Mouse (Mus musculus) cerebellum, adult 9-10 months (tissue): ENCODE measurements around the gene Gm28036.
"Not testable (repeated sequence)": the region's sequence is repeated elsewhere in the genome, so short reads cannot be mapped to it uniquely, and the experiment has no call there.

Source experiments
- DNase-seq: peaks from one replicate; pipeline ENCODE4 v3.0.0; 2022

Gm28036 gene

DNA sequence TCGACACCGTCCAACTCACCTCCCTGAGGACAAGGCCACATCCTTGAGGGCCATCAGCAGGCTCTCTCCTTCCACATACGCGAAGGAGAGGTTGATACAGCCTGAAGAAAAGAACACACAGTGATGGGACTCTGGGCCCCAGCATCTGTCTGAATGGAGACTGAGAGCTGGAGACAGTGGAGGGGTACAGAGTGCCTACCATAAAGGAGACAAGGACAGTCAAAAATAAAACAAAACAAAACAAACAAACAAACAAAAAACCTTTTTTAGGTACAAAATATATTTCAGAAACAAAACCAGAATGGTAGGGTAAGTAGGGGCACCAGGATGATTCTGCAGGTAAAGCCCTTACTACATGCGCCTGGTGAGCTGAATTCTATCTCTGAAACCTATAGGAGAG, at the start of gene Gm28036:
Gene Gm28036, minus strand, starts transcription at position 101 of the 400 bp plus-strand sequence.
- DNase-seq = no peak

DNA sequence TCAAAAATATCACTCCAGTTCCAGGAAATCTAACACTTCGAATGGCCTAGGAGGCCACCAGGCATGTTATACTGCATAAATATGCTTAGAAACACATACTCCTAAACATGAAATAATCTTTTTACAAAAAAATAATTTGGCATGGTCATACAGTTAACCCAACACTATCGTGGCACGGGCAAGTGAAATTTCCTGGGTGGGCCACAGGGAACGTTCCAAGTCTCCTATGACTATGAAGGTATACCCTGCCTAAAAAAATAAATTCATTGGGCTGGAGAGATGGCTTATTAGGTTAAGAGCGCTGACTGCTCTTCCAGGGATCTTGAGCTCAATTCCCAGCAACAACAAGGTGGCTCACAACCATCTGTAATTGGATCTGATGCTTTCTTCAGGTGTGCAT, 39.7 kb upstream of the Gm28036 start:
- DNase-seq = no peak

DNA sequence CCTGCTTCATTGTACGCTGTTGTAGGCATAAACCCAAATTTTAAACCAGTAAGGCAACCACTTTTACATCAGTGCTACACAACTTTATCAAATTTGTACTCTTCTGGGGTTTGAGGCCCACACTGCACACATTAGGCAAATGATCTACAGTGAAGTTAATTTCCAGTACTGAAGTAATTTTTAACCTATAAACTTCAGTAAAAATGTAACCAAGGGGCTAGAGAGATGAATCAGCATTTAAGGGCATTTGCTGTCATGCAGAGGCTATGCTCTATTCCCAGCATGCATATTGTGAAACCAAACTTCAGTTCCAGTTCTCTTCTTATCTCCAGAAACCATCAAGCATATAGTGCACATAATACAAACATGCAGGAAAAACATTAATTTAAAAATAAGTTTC, 38.6 kb upstream of the Gm28036 start:
- no peak for DNase-seq

DNA sequence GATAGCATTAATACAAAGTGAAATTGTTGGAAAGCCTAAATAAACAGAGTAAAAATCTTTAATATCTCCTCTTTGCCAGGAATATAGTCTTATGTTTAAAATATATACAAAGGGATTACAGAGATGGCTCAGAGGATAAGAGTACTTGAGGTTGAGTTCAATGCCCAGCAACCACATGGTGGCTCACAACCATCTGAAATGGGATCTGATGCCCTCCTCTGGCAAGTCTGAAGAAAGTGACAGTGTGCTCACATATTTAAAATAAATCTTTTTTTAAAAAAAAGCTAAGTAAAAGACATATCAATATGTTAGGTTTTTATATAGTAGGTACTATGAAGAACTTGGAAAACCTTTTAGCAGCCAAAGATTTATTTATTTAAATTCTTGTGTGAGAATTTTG, 24.6 kb upstream of the Gm28036 start:
- DNase-seq = no peak

DNA sequence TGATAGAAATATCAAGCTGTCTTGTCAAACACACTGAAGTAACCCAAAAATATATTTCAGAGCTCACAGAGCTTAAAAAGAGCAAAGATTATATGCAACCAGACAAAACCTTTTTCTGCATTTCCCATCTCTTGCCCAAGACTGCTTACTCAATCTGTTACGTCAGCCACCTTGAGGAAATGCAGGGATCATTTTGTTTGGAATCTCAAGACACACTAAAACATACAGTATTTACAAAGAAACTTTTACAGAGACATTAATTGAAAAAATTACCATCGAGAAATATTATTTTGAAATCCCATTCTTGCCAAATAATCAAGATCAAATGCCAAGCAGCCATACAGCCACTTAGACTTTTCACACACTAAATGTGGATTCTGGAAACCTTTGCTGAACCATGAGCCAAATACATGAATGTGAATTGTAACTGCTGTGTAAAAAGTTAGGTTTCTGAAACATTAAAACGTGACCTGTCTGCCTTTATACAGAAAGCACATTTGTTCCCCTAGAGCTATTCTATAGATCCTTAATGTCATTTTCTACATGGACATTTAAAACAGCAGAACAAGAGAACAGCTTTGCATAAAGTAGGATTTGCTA, 20.5 kb upstream of the Gm28036 start:
- no peak for DNase-seq

DNA sequence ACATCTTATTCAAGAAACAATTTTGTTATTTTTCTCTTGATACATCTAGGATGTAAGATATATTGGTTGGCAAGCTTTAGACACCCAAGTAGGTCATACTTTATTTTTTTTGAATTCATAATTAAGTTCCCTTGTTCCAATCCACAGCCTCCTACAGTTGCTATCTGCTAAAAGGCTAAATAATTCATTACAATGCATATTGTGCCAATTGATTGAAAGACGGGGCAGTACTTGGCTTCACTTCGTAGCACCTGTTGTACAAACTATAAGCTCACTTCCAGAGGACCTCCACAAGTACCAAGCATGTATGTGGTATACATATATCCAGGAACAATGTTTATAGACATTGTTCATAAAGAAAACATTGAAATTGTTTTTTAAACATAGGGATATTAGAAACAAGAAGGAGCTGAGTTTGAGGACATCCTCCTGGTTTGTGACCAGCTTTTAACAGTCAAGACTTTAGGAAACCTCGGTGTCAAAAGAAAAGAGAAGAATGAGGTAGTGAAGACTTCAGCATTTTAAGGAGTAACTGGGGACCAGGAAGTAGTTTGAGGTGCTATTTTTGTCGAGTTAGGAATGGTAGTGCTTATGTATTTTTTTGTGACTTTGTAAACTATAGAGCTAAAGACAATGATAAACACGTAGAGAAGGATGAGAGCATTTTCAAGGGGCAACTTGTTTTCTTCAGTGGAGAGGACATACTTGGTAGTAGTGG, 19.5 kb upstream of the Gm28036 start:
- no peak for DNase-seq

DNA sequence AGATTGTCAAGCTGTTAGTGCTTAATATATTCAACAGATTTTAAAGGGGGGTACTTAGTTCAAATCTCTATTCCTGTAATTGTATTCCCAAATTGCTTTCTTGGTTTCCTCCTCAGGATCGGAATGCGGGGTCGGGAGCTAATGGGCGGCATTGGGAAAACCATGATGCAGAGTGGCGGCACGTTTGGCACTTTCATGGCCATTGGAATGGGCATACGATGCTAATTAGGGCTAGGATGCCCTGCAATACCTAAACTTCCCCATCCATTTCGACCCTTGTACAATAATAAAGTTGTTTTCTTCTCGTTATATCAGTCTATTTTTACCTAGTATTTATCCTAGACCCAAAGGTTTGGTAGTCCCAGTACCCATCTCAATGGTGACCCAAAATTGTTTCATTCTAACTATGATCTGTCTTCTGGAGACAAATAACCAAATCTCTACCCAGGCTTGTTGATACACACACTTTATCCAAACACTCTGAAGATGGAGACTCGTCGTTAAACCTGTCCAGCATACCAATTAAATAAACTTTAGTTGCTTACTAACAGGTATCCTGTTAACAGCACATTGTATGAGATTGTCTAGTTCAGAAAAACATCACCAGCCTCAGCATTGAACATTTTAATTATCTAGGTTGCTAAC, 18.7 kb upstream of the Gm28036 start:
- DNase-seq = no peak

DNA sequence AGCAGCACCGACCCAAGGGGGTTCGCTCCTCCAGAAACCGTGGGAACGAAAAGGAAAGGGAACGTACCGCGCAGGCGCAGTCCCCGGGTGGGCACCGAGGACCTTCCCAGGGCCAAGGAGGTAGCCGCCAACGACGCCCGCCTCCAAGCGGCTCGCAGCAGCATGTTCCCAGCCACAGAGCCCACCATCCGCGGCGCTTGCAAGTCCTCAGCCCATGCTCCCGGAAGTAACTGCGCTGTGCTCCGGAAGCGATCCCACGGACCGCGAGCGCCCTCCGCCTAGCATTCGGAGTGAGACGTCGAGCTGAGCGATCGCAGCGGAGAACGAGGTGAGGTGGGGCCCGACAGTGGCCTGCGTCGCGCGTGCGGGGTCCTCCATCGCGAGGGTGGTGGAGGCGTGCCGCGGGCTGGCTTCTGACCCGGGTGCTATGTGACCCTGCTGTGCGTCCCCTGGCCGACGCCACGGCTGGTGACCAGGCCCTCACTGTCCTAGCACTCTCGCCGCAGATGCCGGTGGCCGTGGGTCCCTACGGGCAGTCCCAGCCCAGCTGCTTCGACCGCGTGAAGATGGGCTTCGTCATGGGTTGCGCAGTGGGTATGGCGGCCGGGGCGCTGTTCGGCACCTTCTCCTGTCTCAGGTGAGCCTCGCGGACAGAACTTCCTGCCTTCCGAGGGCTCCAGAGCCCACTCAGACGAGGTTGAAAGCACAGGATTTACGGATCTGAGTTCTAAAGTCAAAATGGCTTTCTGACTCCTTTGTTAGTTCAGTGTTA, 17.2 kb upstream of the Gm28036 start, which contains the start of the genes Romo1 and Nfs1:
Gene Romo1, plus strand, starts transcription at position 87 of the 772 bp plus-strand sequence.
Gene Nfs1, minus strand, starts transcription at position 234 of the 772 bp plus-strand sequence.
- peak; percentile 84 for DNase-seq

DNA sequence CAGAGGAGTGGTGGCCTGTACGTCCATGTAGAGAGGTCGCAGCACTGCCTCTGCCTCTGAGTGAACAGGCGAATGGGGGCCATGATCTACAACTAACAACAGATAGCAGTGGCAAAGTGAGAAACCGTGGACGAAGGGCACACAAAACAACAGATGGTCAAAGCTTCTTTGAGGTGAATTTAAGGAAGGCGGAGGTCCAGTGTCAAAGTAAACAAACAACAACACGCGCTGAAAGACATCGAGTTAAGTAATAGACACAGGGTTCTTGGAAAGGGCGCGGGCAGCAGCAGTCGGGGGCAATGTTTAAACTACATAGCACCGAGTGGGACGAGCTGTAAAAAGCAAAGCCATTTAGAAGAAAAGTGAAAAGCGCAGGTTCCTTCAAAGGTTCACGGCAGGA, 16.5 kb upstream of the Gm28036 start:
- peak; percentile 24 for DNase-seq

DNA sequence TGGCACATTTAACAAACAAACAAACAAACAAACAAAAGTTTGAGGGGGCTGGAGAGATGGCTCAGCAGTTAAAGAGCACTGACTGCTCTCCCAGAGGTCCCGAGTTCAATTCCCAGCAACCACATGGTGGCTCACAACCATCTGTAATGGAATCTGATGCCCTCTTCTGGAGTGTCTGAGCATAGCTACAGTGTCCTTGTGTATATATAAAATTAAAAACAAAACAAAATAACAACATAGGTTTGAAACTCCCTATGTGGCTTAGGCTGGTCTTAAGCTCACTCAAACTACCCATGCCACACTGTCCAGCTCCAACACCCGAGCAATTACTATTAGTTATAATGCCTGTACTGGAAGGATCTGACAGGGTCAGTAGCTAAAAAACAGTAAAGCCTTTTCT, 15.9 kb upstream of the Gm28036 start:
- no peak for DNase-seq

DNA sequence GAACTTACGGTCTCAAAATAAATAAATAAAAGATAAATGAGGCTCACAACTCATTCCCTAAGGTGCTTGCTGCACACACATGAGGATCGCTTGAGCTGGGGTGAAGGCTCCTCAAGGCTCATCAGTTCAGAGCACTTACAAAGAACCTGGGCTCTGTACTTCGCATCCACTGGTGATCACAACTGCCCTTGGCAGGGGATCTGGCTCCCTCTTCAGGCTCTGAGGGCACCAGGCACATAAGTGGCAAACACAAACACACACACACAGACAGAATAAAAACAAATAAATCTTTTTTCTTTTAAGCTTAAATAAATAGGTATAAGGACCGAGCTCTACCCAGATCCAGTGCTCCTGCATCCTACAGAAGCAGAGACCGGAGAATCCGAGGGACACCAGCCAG, 8.8 kb upstream of the Gm28036 start:
- no peak for DNase-seq

DNA sequence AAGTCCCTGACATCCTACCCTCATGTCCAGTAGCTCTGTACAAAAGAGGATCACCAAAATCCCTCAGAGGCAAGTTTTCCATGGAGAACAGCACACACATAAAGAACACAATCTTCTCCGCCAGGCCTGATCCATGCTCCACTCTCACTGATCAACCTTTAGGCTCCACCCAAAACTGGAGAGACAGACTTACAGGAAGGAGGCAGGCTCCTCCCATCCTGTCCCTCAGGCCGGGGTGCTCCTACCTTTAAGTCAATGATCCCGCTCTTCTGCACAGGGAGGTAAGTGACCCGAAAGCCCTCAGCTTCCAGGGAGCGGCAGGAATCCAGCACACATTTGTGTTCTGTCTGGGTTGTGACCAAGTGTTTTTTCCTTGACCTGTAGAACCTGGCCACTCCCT, 7.3 kb upstream of the Gm28036 start:
- no peak for DNase-seq

DNA sequence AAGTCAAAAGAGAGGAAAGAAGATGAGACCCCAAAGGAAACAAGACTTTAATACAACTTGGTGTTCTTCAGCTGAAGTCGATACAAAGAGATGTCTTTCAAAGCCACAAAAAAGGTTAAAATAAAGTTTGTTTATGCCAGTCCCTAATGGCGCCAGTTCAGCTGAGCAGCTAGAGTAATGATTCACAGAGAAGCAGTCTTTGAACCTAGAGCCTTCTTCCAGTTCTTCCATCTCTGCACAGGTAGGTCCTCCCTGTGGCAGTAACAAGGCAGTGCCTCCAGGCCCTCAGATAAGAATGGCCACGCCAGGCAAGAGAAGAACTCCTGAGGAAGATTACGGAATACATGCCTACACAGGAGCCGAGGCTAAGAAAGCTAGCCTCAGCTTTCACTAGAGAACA, 3.2 kb downstream of the Gm28036 start:
- no peak for DNase-seq

DNA sequence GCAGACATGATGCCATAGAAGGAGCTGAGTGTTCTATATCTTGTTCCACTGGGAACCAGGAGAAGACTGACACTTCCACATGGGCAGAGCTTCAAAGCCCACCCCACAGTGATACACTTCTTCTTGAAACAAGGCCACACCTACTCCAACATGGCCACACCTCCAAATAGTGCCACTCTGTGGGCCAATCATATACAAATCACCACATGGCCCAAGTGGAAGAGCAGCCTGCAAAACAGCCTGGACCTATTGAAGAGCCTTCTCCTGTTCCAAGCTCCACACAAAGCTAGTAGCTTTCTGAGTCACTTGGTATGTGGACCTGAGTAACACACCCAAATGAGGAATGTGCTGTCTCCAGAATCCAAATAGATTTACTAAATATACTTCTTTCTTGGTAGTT, 7.3 kb downstream of the Gm28036 start:
- DNase-seq = no peak

DNA sequence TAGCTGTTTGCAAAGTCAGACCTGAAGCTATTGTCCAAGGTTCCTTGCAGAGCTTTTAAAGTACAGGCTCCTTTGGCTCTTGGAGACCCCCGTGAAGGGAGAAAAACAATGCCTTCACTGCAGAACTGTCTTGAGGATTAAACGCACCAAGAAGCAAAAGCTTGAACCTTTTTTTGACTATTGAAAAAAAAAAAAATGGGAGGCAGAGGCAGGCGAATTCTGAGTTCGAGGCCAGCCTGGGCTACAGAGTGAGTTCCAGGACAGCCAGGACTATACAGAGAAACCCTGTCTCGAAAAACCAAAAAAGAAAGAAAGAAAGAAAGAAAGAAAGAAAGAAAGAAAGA, 14.8 kb downstream of the Gm28036 start:
- DNase-seq = not testable (repeated sequence)

DNA sequence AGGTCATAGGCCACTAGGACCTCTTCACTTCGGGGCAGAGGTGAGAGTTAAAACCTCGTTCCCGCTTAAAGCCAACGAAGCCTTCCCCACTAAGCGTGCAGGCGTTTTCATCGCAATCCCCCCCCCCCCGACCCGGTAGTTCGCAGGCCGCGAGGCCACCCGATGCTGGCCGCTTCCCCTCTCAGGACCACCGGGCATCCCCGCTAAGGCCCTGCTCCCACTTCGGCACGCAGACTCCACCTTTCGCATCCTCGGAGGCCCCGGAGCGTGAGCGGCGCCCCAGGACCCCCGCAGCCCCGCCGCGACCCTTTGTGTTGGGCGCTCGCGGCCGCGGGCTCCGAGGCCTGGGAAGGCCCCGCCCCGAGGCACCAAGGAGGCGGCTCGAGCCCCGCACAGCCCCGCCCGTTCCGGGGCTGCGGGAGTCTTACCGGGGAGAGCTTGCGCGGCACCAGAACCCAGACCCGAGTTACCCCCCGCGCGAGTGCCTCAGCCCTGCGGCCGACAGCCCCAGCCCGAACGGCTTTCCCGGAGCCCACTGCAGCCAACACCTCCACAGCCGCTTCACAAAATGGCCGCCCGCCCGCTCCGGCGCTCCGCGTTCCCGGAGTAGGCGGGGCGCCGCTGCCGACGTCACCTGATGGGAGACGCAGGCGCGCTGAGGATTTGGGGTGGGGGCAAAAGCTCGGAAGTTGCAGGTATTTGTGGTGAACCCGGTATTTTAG, 15.4 kb downstream of the Gm28036 start, which contains the start of the genes Cpne1 and Rbm12:
Gene Cpne1, minus strand, starts transcription at position 608 of the 722 bp plus-strand sequence.
Gene Rbm12, minus strand, starts transcription at position 621 of the 722 bp plus-strand sequence.
- peak; percentile 88 for DNase-seq

DNA sequence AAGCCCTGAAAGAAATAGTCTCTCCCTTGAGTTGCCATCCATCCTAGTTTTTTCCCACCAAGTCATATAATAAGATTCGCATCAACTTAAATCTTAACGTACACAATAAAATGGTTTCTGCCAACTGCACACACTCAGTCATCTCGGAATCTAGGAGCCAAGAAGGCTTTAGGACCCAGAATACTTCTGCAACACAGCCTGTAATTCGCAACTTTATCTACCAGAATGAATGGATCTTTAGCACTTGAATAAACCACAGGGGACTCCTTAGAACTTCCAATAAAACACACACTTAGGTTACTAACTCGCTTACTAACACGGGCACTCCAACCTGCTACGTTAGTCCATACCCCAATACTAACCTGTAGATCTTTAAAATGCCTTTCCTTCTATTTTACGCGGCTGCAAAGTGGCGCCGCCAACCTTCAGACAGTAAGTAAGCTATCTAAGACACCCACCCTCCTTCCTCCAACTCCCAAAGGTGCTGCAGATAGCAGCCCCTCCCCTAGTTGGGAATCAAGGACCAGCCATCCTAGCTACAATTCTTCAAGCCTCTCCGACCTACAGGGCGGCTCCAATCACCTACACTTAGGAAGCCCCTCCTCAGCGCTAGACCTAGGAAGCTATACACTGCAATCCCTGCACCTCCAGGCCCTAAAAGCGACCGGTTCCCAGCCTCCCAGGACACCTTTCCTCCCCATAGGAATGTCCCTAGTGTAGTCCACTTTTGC, 16.1 kb downstream of the Gm28036 start:
- DNase-seq = peak; percentile 26

DNA sequence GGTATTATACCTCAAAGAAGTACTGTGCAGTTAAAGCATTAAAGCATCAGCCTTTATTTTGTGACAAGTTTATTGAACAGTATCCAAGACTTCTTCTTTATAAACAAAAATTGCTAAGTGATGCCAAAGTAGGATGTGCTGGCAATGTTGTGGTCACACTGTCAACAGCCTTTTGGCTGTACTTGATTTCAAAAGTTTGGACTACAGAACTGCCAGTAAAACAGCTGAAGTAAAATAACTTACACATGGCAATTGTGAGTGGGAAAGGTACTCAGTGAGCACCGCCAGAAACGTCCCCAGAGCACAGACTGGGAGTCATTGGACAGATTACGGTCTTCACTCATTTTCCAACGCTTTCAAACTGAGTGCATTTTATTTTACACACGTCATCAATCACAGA, 35.0 kb downstream of the Gm28036 start:
- DNase-seq = no peak

DNA sequence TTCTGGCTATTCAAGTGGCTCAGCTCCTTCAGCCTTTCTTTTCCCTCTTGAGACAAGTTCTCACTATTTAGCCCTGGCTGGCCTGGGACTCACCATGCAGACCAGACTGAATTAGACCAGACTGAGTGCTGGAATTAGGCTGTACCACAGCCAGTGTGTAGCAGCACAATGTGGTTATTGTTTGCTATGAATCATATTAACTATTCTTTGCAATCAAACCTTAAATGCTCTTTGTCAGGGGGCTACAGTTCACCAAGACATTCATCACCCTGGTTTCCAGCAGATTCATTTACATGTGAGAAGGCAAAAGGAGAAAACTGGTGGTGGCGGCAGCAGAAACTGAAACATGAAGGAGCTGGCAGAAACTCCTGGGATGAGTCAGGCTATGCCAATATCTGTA, 37.1 kb downstream of the Gm28036 start:
- DNase-seq = no peak

DNA sequence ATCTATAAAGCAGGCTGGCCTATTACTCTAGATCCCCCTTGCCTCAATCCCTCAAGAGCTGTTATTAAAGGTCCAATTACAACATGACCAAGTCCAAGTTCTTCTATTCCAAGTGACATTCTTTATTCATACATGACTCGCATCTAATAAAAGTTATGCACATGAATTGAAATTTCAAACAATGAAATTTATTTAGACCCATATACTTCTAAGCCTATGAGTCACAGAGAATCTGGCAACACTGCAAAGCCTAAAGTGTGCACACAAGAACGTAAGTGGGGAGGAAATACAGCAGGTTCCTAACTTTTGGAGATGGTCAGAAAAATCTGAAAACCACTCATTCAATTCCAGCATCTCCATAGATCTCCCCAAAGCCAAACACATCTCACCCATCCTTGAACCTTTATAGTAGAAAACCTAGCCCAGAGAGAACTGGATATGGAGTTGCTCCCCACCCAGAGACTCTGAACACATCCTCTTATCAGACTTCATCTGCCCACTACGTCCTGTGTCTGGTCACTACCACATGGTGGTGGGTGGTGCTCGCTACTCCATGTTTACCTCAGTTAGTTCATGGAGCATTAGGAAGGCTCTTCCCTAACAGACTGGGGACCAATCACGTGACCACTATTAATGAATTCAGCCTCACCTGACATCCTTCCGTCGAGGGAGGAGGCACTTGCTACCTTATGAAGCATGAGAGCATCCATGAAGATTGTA, 39.3 kb downstream of the Gm28036 start:
- no peak for DNase-seq

DNA sequence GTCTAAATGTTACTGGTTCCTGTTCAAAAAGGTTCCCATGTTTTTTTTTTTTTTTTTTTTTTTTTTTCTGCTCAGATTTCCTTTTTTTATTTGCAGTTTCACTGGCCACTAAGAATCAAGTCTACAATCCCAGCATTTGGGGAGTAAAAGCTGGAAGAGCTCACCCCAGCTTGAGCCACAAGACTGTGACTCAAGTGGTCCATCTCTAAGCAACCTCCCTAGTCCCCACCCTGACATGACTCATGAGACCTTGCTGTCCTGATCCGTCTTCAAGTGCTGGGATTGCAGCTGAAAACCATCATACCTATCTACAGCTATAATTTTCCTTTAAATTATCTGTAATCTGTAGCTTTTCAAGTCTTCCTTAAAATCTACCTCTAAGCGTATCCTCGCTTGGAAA, 42.4 kb downstream of the Gm28036 start:
- DNase-seq = no peak
